Mouse (Mus musculus) ES-Bruce4 (cell line): ENCODE data around the gene Rhot2. TPM values are rescaled to one million over a fixed set of nuclear protein-coding genes. Genes with fewer than 3 reads are reported as not detected.

Experiments used
- H3K27ac ChIP-seq: 2 replicates; pipeline ENCODE4 v1.5.1; 2012; ENCODE audit warnings: low read length, inconsistent platforms; ENCODE audit not compliant: insufficient read depth
- H3K27me3 ChIP-seq: 2 replicates; pipeline ENCODE4 v1.6.1; 2012; ENCODE audit warnings: mild to moderate bottlenecking, low read length, inconsistent platforms; ENCODE audit not compliant: control insufficient read depth, poor library complexity, insufficient read depth, severe bottlenecking
- H3K36me3 ChIP-seq: 2 replicates; pipeline ENCODE4 v1.6.1; 2012; ENCODE audit warnings: inconsistent platforms, mild to moderate bottlenecking, low read length, moderate library complexity; ENCODE audit not compliant: control insufficient read depth, poor library complexity, insufficient read depth, severe bottlenecking
- H3K4me1 ChIP-seq: one replicate; pipeline ENCODE4 v1.8.1; 2011; ENCODE audit warnings: low read length; ENCODE audit not compliant: control insufficient read depth, insufficient read depth
- H3K4me3 ChIP-seq: 2 replicates; pipeline ENCODE4 v1.5.1; 2011; ENCODE audit warnings: low read depth, mild to moderate bottlenecking, low read length
- H3K9ac ChIP-seq: 2 replicates; pipeline ENCODE4 v1.6.1; 2012; ENCODE audit warnings: low read depth, mild to moderate bottlenecking, inconsistent platforms; ENCODE audit not compliant: poor library complexity, severe bottlenecking
- H3K9me3 ChIP-seq: replicated peaks from 2 replicates; pipeline ENCODE4 v1.6.1; 2012; ENCODE audit warnings: mild to moderate bottlenecking, low read length, inconsistent platforms; ENCODE audit not compliant: control insufficient read depth, poor library complexity, insufficient read depth, severe bottlenecking
- CTCF ChIP-seq: IDR thresholded peaks from one replicate; pipeline ENCODE4 v1.8.1; 2011; ENCODE audit warnings: low read depth, low read length
- EP300 ChIP-seq: IDR thresholded peaks from 2 replicates; pipeline ENCODE4 v1.6.1; 2011; ENCODE audit warnings: low read depth, low read length; ENCODE audit not compliant: insufficient read depth
- POLR2A ChIP-seq: IDR thresholded peaks from one replicate; pipeline ENCODE4 v1.8.1; 2011; ENCODE audit warnings: low read length; ENCODE audit not compliant: insufficient read depth
- polyA plus RNA-seq: library from polyadenylated mRNA; stranded (reverse); fragments of >200 nt; gene quantifications from 2 replicates; pipeline ENCODE4 v1.2.4, GENCODE M21; 2011; ENCODE audit warnings: low read depth; ENCODE audit not compliant: missing spikeins, insufficient read depth, insufficient read length

Gene Rhot2
- polyA plus RNA-seq, 1 experiment: 23.6 TPM

DNA sequence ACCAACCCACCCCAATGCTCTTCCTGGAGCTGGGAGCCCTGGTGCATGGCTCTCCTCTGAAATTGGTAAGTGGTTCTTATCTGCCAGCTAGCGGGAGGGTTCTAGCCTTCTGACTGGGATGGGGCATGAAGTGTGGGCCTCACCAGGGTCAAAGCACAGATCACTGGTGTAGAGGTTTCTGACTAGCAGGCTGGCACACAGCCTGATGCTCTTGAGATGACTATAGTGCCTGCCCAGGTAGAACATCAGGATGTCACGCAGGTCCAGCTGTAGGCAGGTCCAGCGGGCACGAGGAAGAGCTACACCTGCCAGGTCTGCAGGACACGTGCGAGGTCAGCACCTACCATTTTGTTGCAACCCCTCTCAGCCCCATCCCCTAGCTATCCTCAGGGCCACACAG lies 15.6 kb upstream of the Rhot2 start:
- H3K4me3 ChIP-seq: no peak overlapping the region
- H3K27ac ChIP-seq: no peak overlapping the region
- TF ChIP-seq CTCF (no peak), POLR2A (no peak), EP300 (no peak)
- no peaks in the 10 kb centered on the region for H3K27me3 ChIP-seq
- H3K9me3 ChIP-seq: no peaks in the 10 kb centered on the region
- peaks cover 3% of the 10 kb centered on the region for H3K4me1 ChIP-seq
- H3K36me3 ChIP-seq: no peaks in the 10 kb centered on the region
- H3K9ac ChIP-seq: no peak overlapping the region; the same call in 1 of the 2 replicates

GRCm38 (mm10) chr17:25843636-25844395 lies 835 bp downstream of the Rhot2 start:
- Histone ChIP-seq H3K27ac (no peak overlapping the region), H3K9me3 (no peaks in the 10 kb centered on the region), H3K4me1 (no peaks in the 10 kb centered on the region), H3K4me3 (peak overlapping the region; percentile 84), H3K9ac (peak overlapping the region; percentile 88), H3K27me3 (no peaks in the 10 kb centered on the region), H3K36me3 (peaks cover 20% of the 10 kb centered on the region)
- TF ChIP-seq EP300 (no peak), POLR2A (no peak), CTCF (no peak)

GRCm38 (mm10) chr17:25843122-25843521 lies 1.5 kb downstream of the Rhot2 start:
- no peak overlapping the region for H3K27ac ChIP-seq
- H3K4me1 ChIP-seq: no peaks in the 10 kb centered on the region
- peak overlapping the region; percentile 88 for H3K9ac ChIP-seq
- 0 out of 2 replicates have a peak overlapping the region, but pooled peaks have one; percentile 84 for H3K4me3 ChIP-seq
- H3K27me3 ChIP-seq: no peaks in the 10 kb centered on the region
- no peaks in the 10 kb centered on the region for H3K9me3 ChIP-seq
- H3K36me3 ChIP-seq: peaks cover 20% of the 10 kb centered on the region
- TF ChIP-seq POLR2A (no peak), EP300 (no peak)

- Histone ChIP-seq H3K4me1 (no peaks in the 10 kb centered on the region), H3K9me3 (no peaks in the 10 kb centered on the region), H3K36me3 (peaks cover 20% of the 10 kb centered on the region), H3K27ac (no peak overlapping the region), H3K4me3 (no peak overlapping the region), H3K9ac (no peak overlapping the region), H3K27me3 (no peaks in the 10 kb centered on the region)
- TF ChIP-seq EP300: no peak
- TF ChIP-seq POLR2A: no peak
- TF ChIP-seq CTCF: no peak
These were observed 2.1 kb downstream of the Rhot2 start for GRCm38 (mm10) chr17:25842509-25842908.

DNA sequence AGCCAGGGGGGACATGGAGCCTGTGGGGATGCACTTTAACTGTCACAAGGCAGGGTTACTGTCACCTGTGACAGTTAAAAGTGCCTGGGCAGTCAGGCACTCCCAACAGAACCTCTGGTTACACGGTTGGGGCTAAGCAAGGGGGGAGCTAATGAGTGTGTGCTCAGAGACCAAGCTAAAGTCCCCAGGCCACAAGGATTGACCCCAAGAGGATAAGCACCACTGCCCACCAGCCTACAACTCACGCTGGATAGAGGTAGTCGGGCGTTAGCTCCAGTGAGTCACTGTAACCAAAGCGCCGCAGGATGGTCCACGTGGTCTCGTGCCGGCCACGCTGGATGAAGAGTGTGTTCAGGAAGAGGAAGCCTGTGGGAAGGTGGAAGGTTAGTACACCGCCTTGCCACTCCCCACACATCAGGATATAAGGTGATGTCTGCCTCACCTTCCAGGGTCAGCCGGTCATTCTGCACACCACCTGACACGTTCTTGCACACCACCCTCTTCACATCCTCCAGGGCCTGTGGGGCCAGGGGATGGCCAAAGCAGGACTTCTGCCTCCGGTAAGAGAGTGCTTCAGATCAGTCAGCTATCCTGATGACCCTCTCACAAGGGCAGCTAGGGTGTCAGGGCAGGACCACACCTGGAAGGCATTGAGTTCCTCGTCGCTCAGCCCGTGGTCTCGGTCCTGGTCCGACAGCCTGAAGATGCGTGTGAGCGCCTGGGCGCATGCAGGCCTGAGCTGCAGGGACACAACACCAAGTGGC lies 3.4 kb downstream of the Rhot2 start, which contains the start of gene Gm20683:
Gm20683 (minus strand) TSS at position 647 of the 764 bp plus-strand sequence.
- Histone ChIP-seq H3K4me1 (no peaks in the 10 kb centered on the region), H3K27ac (no peak within 1 kb of the TSS), H3K27me3 (no peaks in the 10 kb centered on the region), H3K9ac (no peak within 1 kb of the TSS), H3K9me3 (no peaks in the 10 kb centered on the region), H3K4me3 (no peak within 1 kb of the TSS), H3K36me3 (peaks cover 20% of the 10 kb centered on the region)
- no peak for TF ChIP-seq CTCF
- no peak for TF ChIP-seq POLR2A
- TF ChIP-seq EP300: no peak

GRCm38 (mm10) chr17:25840519-25840918 lies 4.1 kb downstream of the Rhot2 start:
- TF ChIP-seq CTCF (no peak), EP300 (no peak), POLR2A (no peak)
- Histone ChIP-seq H3K4me1 (no peaks in the 10 kb centered on the region), H3K27me3 (no peaks in the 10 kb centered on the region), H3K9ac (no peak overlapping the region), H3K27ac (no peak overlapping the region), H3K9me3 (no peaks in the 10 kb centered on the region), H3K36me3 (peaks cover 20% of the 10 kb centered on the region), H3K4me3 (no peak overlapping the region)
